Mouse (Mus musculus) kidney, postnatal 36 days (tissue): ENCODE measurements at regions not wholly inside any gene's neighbourhood (a gene's known extent, or its start where the extent isn't known, plus 50 kb on each side); places are given as distances from the start of the nearest gene placed in this dataset.

ENCODE experiments used
- DNase-seq, 2 experiments: peaks; one replicate each; pipeline ENCODE4 v3.0.0; 2021 to 2022; ENCODE audit warnings: mixed read lengths in 2 of 2

DNA sequence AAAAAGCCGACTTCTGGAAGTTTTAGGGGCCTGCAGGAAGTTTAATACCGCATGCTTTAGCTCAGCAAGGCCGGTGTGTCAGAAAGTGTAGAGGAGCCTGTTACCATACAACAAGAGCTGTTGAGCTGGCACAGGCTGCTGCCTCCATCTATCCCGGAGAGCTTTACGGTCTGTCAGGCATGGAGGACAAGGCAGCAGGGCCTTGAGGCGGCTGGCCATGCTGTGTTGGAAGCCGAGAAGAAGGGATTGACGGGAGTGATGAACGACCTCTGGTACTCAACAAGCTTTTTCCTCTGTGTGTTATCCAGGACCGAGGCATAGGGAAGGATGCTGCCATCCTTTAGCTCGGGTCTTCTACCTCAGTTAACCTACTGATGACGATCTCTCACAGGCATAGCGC lies 146.8 kb upstream of the Mocs1 start:
- no peak for DNase-seq

- no peak for DNase-seq
These were observed 145.7 kb upstream of the Mocs1 start for GRCm38 (mm10) chr17:49282498-49282897.

GRCm38 (mm10) chr17:49283491-49283890 lies 144.7 kb upstream of the Mocs1 start:
- no peak for DNase-seq

- DNase-seq, result no peak
These were observed 136.5 kb upstream of the Mocs1 start for GRCm38 (mm10) chr17:49291636-49292035.

DNA sequence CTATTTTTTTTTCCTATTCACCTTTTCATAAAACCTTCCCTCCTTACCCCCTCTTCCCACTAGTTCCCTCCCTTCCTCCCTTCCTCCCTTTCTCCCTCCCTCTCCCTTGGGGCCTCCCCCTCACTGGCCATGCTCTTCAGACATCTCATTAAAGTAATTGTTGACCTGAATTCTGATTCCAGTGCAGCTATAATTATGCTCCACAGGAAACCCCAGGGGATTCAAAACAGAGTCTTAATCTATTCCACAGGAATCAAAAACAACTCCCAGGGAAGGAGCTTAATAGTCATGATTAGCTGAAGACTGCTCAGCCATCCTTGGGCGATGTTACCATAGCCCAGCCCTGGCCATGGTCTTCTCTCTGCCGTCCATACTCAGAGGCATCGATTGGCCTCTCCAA lies 123.7 kb upstream of the Mocs1 start:
- no peak for DNase-seq

GRCm38 (mm10) chr17:49305116-49305515 lies 123.0 kb upstream of the Mocs1 start:
- DNase-seq, result peak; percentile 73 to 77

GRCm38 (mm10) chr17:49309079-49309478 lies 119.1 kb upstream of the Mocs1 start:
- DNase-seq, result peak; percentile 71 to 74

DNA sequence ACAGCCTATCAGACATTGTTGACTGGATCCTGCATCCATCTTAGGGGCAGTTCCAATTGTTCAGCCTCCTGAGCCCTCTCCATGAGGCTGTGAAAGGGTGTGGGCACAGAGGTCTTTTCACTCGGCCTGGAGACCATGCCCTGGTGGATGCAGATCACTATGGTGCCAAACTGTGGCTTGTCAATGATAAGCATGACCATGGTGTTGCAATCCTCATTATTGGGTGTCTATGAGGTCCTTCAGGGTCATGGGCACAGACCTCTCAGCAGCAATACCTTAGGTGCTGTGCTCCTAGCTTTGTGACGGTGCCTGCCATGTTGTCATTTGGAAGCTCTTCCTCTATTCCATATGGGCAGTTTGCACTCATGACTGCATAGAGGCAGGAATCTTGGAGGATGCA lies 114.0 kb upstream of the Mocs1 start:
- no peak for DNase-seq

DNA sequence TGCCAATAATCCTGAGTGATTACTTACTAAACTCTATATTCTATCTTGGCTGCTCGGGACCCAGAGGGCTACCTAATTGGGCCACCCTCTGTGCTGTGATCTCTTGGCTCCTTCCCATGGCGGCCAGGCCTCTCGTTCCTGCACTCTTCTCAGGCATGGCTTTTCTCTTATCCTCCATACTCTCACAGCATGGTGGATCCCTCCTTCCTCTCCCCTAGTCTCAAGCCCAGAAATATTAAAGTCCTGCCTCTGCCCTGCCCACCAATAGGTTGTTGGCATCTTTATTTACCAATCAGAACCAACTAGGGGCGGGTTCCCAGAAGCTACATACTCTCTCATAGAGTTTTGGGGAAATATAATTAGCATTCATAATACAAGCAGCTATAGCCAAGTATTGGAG lies 100.6 kb upstream of the Mocs1 start:
- no peak for DNase-seq

DNA sequence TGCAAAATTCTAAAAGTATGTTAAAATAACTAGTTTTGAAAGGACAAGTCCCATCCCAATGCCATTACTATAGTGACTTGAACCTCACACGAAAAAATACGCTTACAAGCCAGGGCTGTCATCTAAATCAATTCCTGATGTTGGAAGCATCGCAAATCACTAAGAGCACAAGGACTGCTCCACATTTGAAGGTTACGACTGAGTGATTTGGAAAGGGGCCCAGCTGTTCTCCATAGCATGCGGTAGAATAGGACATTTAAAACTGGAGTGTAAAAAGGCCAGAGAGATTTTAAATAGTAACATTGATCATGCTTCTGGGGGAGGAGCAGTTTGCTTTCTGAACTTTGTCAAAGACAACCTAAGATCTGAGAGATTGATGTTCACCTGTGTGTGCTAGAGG lies 92.8 kb upstream of the Mocs1 start:
- peak in 1 of 2 experiments; percentile 8 for DNase-seq

DNA sequence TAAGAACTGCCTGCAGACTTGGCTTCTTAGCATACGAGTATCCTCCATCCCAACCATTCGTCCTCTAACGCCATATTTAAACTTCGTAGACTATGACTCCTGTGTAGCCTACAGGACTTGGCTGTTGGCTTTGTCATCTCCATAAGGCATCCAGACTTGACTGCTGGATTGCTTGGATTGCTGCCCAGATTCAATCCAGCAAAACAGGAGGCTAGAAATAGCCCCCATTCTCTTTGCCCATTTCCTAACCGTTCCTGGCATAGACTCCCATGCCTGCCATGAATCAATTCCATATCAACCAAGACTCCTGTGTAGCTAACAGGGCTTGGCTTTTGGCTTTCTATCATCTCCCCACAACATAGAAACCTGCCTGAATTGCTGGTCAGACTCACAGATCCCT lies 90.3 kb upstream of the Mocs1 start:
- DNase-seq, result no peak

DNA sequence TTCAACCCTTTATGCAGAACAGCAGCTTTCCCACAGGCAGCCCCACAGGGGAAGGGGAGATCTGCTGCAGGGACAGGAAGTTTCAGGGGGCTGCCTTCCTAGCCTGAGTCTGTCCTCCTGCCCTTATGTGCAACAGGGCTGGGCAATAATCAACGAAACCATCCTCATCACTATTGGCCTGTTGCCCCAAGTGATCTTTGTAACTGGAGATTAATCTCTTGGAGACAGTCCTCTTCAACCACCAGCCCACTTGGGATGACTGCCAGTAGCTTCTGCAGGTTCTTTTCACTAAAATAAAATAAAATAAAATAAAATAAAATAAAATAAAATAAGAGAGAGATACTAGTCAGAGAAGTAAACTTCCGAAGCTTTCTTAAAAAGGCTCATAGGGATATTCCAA lies 85.5 kb upstream of the Mocs1 start:
- peak; percentile 65 to 68 for DNase-seq

DNA sequence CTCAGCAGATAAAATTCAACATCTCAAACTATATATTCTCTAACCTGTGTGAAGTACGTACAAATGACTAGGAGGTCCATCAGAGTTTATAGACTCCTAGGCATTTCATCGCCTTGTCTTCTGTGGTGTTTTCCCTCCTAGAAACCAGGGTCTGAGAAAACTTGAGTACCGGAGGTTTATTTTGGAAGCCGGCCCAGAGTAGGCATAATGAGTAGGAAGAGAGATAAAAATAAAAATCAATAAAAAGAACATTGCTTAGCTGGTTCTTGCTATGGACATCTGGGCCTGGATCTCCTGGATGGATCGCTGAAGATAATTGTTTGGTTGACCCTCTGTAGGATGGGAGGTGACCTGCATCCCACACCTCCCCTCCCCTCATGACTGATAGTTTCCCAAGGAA lies 81.5 kb upstream of the Mocs1 start:
- no peak for DNase-seq

- no peak for DNase-seq
These were observed 78.8 kb upstream of the Mocs1 start for GRCm38 (mm10) chr17:49349328-49349727.

GRCm38 (mm10) chr17:49359212-49359611 lies 69.0 kb upstream of the Mocs1 start:
- DNase-seq, result no peak

DNA sequence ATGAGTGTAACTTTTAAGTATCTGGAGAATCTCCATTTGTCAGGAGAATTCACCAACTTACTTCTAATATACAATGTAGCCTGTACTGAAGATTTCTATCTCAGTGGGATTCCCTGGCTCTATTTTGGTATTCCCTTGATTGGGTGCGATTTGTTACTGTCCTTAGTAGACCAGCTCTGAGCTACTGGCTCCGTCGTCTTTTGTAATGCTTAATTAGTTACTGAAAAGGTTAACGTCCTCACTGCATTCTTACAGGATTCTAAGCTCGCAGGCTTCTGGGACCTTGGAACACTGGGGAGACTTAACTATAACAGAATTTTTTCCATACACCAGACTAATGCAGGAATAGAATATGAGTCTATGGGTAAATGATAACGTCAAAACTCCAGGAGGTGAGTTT lies 67.9 kb upstream of the Mocs1 start:
- peak in 1 of 2 experiments; percentile 10 for DNase-seq

DNA sequence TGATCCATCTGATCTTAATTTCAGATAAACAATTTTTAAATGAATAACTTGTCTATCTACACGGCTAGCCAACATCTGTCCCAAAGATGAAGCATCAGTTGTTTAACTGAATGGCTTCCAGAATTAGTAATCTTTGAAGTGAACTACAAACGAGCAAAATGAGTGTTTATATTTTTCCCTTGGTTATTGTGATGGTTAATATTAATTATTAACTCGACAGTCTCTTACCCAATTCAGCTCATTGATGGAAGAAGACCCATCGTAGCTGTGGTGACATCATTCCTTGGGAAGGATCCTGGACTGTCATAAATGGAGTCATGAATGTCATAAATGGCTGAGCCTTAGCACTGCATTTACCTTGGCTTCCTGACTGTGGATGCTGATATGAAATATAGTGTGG lies 60.4 kb upstream of the Mocs1 start:
- no peak for DNase-seq

GRCm38 (mm10) chr17:49368476-49369269 lies 59.5 kb upstream of the Mocs1 start:
- no peak for DNase-seq

DNA sequence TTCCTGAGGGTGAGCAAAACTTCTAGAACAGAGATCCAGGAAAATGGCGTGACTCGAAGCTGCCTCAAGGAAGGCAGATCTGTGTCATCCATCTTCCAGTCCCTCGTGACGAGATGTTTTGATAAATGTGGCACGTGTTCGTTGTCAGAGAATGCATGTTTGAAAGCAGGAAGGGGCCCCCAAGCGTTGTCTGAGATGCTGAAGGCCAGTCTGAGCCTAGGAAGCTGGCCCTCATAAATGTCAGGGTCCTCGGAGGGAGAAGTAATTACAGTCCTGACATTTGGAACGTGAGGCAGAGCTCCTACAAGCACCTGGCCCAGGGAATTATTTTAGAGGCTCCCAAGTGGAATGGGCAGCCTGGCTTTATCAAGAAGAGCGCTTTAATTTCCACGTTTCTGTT lies 50.5 kb upstream of the Mocs1 start:
- DNase-seq, result no peak
